Mouse (Mus musculus) heart, adult 2 months (tissue): ENCODE data around the gene Olfr1472. TPM values are rescaled to one million over a fixed set of nuclear protein-coding genes. Genes with fewer than 3 reads are reported as not detected.
"Not testable (repeated sequence)": the region's sequence is repeated elsewhere in the genome, so short reads cannot be mapped to it uniquely, and the experiment has no call there.

Experiments
- DNase-seq, 2 experiments: peaks; one replicate each; pipeline ENCODE4 v3.0.0; 2021
- H3K27ac ChIP-seq: fragments of 200-600 bp; 2 replicates; pipeline ENCODE4 v1.8.1; 2022
- H3K27me3 ChIP-seq: fragments of 200-500 bp; 2 replicates; pipeline ENCODE4 v1.6.1; 2012; ENCODE audit warnings: mild to moderate bottlenecking, low read length, inconsistent platforms, mixed read lengths; ENCODE audit not compliant: control insufficient read depth, insufficient read depth
- H3K36me3 ChIP-seq: fragments of 200-500 bp; 2 replicates; pipeline ENCODE4 v1.6.1; 2012; ENCODE audit warnings: low read length, inconsistent platforms; ENCODE audit not compliant: control insufficient read depth, insufficient read depth
- H3K4me1 ChIP-seq: fragments of 200-500 bp; 2 replicates; pipeline ENCODE4 v1.6.1; 2011; ENCODE audit warnings: low read length; ENCODE audit not compliant: control insufficient read depth, insufficient read depth
- H3K4me3 ChIP-seq: fragments of 200-600 bp; 2 replicates; pipeline ENCODE4 v1.8.1; 2022
- H3K79me2 ChIP-seq: fragments of 200-500 bp; replicated peaks from 2 replicates; pipeline ENCODE4 v1.6.1; 2012; ENCODE audit warnings: mild to moderate bottlenecking, inconsistent platforms, low read length, moderate library complexity, mixed read lengths; ENCODE audit not compliant: control insufficient read depth, insufficient read depth
- H3K9ac ChIP-seq: fragments of 200-500 bp; 2 replicates; pipeline ENCODE4 v1.6.1; 2012; ENCODE audit warnings: low read depth, mild to moderate bottlenecking, control low read depth, inconsistent platforms, low read length, mixed read lengths
- CTCF ChIP-seq: fragments of 200-600 bp; IDR thresholded peaks from 2 replicates; pipeline ENCODE4 v1.8.1; 2022; ENCODE audit warnings: antibody characterized with exemption, mild to moderate bottlenecking, moderate library complexity
- EP300 ChIP-seq: fragments of 200-500 bp; IDR thresholded peaks from 2 replicates; pipeline ENCODE4 v1.6.1; 2011; ENCODE audit warnings: low read depth, low read length, control low read depth; ENCODE audit not compliant: insufficient read depth
- POLR2A ChIP-seq: fragments of 200-500 bp; IDR thresholded peaks from 2 replicates; pipeline ENCODE4 v1.6.1; 2011; ENCODE audit warnings: mild to moderate bottlenecking, low read depth, low read length, control low read depth; ENCODE audit not compliant: insufficient read depth
- WGBS: fragments of 180-500 bp; shearing (Covaris S2); methylation state at CpG from one replicate; pipeline ENCODE4 v1.1.7; 2018; 5-methylcytosine and 5-hydroxymethylcytosine counted together
- intact Hi-C: fragments of 180-260 bp; cut with DNase I; formaldehyde crosslinking; loops from one replicate; pipeline ENCODE4 v1.15.1; 2025
- long read RNA-seq: library from polyadenylated mRNA; stranded (forward); transcript quantifications from one replicate; pipeline ENCODE4 v2.0.0, GENCODE M21; 2021
- polyA plus RNA-seq: library from polyadenylated mRNA; depleted of rRNA; stranded (reverse); fragments of >200 nt; gene quantifications from 2 replicates; pipeline ENCODE4 v1.2.3, GENCODE M21; 2012; rRNA removed
- total RNA-seq, 2 experiments: library from RNA; stranded (reverse); gene quantifications; 2 replicates each; pipeline ENCODE4 v1.2.3; 2021

Gene Olfr1472
- total RNA-seq, result not detected
- not detected in 2 replicates for polyA plus RNA-seq
- long read RNA-seq, result 0 reads

DNA sequence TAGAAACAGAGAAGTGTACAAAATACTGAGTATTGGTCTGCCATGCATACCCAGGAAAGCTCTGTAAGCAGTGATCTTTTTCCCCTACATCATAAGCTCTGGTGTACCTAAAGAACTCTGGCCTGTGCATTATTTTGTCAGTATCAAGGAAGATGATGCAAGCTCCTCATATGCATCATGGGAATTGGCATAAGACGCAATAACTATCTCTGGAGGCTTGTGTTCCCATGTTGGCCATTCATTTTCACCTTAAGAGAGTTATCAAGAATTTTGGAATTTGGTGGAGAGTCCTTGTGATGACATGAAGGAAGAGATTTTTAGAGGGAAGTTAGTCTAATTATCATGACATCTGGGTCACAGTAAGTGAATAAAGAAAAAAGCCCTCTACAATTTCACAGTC, at the start of gene Olfr1472:
TSS of gene Olfr1472 (minus strand) at position 101 of the 400 bp plus-strand sequence.
- Histone ChIP-seq H3K9ac (no peak within 1 kb of the TSS), H3K27me3 (no peaks in the 10 kb centered on the region), H3K4me1 (no peaks in the 10 kb centered on the region), H3K36me3 (no peaks in the 10 kb centered on the region), H3K4me3 (no peak within 1 kb of the TSS), H3K79me2 (no peaks in the 10 kb centered on the region), H3K27ac (no peak within 1 kb of the TSS)
- 38% methylated on average over 1 of the region's 1 CpGs for WGBS
- no peak for TF ChIP-seq EP300
- TF ChIP-seq CTCF, result no peak
- no peak for TF ChIP-seq POLR2A
- DNase-seq, result no peak
- intact Hi-C loops, result no loop called here

DNA sequence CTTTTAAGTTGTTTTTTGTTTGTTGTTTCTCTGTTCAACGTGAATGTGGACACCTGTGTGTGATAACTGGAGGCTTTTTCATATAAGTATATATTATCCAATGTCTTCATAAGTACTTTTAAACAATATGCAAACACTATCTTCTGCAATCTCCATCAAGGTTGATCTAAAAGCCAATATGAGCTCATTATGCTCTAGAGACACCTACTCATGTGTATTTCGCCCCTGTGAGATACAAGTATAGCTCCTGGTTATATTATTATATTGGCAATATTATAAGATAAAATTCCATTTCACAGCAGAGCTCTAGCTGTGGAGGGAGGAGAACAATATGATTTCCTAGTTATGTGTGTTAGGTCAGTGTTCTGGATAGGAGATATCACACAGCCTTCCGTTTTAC, 44.4 kb upstream of the Olfr1472 start, which contains the start of gene Olfr1477:
TSS of gene Olfr1477 (plus strand) at position 301 of the 400 bp plus-strand sequence.
- Histone ChIP-seq H3K27ac (no peak within 1 kb of the TSS), H3K36me3 (no peaks in the 10 kb centered on the region), H3K79me2 (no peaks in the 10 kb centered on the region), H3K9ac (no peak within 1 kb of the TSS), H3K4me3 (no peak within 1 kb of the TSS), H3K4me1 (no peaks in the 10 kb centered on the region), H3K27me3 (no peaks in the 10 kb centered on the region)
- intact Hi-C loops, result no loop called here
- WGBS, result 56% methylated on average over 3 of the region's 3 CpGs
- no peak for DNase-seq
- no peak for TF ChIP-seq POLR2A
- no peak for TF ChIP-seq EP300
- TF ChIP-seq CTCF, result no peak

DNA sequence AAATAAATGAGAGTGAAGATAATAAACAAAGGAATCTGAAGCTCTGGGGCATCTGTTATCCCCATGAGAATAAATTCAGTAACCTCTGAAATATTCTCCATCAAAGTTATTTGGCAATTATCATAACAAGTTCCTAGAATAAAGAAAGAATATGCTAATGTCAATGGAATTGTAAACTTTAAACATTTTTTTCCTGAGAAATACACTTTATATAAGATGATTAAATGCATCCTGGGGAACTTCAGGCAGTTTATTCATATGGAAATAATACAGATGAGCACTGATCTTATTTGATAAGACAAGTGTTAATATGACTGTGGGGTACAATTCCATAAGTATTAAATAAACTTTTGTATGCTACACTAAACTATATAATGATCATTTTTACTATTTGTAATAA, 24.2 kb upstream of the Olfr1472 start, which contains the start of gene Olfr1475:
TSS of gene Olfr1475 (minus strand) at position 101 of the 400 bp plus-strand sequence.
- TF ChIP-seq POLR2A (no peak), CTCF (no peak), EP300 (no peak)
- no peaks in the 10 kb centered on the region for H3K27me3 ChIP-seq

DNA sequence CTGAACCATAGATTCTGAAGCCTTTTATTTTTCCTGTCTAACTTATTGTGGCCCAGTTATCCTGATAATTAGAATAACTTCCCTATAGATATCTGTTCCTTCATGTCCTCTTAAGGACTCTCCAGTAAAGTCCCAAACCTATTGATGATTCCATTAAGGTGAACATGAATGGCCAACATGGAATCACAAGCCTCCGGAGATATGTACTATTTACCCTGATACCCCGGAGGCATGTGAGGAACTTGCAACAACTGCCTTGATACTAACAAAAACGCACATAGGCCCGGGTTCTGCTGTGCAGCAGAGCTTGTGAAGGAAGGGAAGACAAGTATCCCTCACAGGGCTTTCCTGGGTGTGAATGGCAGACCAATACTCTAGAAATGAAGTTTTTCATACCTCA, 13.4 kb upstream of the Olfr1472 start, which contains the start of gene Olfr1474:
TSS of gene Olfr1474 (plus strand) at position 301 of the 400 bp plus-strand sequence.
- H3K4me1 ChIP-seq, intact Hi-C loops, H3K79me2 ChIP-seq, H3K27ac ChIP-seq, H3K36me3 ChIP-seq, DNase-seq, H3K4me3 ChIP-seq, H3K9ac ChIP-seq, H3K27me3 ChIP-seq: not testable (repeated sequence)
- 63% methylated on average over 4 of the region's 4 CpGs for WGBS

More for the DNA sequence above, 24.2 kb upstream of the Olfr1472 start, which contains the start of gene Olfr1475:
- no peaks in the 10 kb centered on the region for H3K36me3 ChIP-seq
- no peak within 1 kb of the TSS for H3K9ac ChIP-seq
- intact Hi-C loops, result no loop called here
- H3K4me3 ChIP-seq, result no peak within 1 kb of the TSS
- no peak for DNase-seq
- no peaks in the 10 kb centered on the region for H3K79me2 ChIP-seq
- no peaks in the 10 kb centered on the region for H3K4me1 ChIP-seq
- no peak within 1 kb of the TSS for H3K27ac ChIP-seq

DNA sequence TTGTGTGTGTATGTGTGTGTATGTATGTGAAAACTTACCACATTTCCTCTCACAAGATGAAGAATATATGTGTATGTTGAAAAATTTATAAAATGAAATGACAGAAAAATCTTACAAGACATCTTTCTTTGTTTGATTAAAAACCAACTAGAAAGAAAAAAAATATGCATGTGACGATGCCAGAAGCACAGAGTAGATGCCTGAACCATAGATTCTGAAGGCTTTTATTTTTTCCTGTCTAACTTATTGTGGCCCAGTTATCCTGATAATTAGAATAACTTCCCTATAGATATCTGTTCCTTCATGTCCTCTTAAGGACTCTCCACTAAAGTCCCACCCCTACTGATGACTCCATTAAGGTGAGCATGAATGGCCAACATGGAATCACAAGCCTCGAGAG, 12.8 kb downstream of the Olfr1472 start, which contains the start of gene Olfr1471:
TSS of gene Olfr1471 (plus strand) at position 301 of the 400 bp plus-strand sequence.
- H3K9ac ChIP-seq, DNase-seq, intact Hi-C loops, H3K27me3 ChIP-seq, H3K27ac ChIP-seq, H3K36me3 ChIP-seq, H3K79me2 ChIP-seq, H3K4me1 ChIP-seq, H3K4me3 ChIP-seq: not testable (repeated sequence)
- 47% methylated on average over 2 of the region's 2 CpGs for WGBS

DNA sequence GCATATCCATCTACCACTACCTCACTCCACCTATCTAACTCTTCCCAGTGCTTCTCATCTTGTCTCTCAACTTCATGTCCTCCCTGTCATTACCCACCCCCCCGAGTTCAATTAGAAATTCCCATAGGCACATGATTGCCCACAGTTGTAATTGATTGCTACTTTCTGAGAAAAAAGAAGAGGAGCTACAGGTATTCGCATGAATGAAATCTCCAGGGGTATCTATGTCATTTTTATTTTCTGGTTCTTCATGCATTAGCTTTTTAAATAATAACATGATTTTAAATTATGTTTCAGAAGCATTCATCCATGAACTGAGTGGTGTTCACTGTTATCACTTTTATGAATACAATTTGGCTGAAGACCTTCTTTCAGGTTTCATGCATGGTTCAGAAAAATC, 48.3 kb downstream of the Olfr1472 start, which contains the start of gene Olfr1469:
TSS of gene Olfr1469 (plus strand) at position 301 of the 400 bp plus-strand sequence.
- WGBS, result 46% methylated on average over 2 of the region's 2 CpGs
- intact Hi-C loops, result no loop called here

More for the DNA sequence above, 48.3 kb downstream of the Olfr1472 start, which contains the start of gene Olfr1469:
- Histone ChIP-seq H3K4me3 (no peak within 1 kb of the TSS), H3K9ac (no peak within 1 kb of the TSS), H3K27me3 (no peaks in the 10 kb centered on the region), H3K27ac (no peak within 1 kb of the TSS), H3K4me1 (no peaks in the 10 kb centered on the region), H3K36me3 (no peaks in the 10 kb centered on the region), H3K79me2 (no peaks in the 10 kb centered on the region)
- no peak for DNase-seq
- no peak for TF ChIP-seq CTCF
- TF ChIP-seq EP300, result no peak
- TF ChIP-seq POLR2A, result no peak

Other genes starting within 250 kb of the Olfr1472 start
- gene Olfr1463, start 224.8 kb downstream of the Olfr1472 start, total RNA-seq, result not detected
- gene Olfr1463, start 224.8 kb downstream of the Olfr1472 start, polyA plus RNA-seq, result not detected in 2 replicates
- gene Olfr1465, start 140.5 kb downstream of the Olfr1472 start, total RNA-seq, result not detected
- gene Olfr1465, start 140.5 kb downstream of the Olfr1472 start, polyA plus RNA-seq, result not detected in 2 replicates
- gene Olfr1466, start 117.2 kb downstream of the Olfr1472 start, total RNA-seq, result not detected
- gene Olfr1466, start 117.2 kb downstream of the Olfr1472 start, polyA plus RNA-seq, result not detected in 2 replicates
- gene Olfr1467, start 93.8 kb downstream of the Olfr1472 start, total RNA-seq, result not detected
- gene Olfr1467, start 93.8 kb downstream of the Olfr1472 start, polyA plus RNA-seq, result not detected in 2 replicates
- gene Olfr1469, start 48.2 kb downstream of the Olfr1472 start, total RNA-seq, result not detected
- not detected in 2 replicates for gene Olfr1469, start 48.2 kb downstream of the Olfr1472 start, polyA plus RNA-seq
- not detected for gene Olfr1471, start 12.7 kb downstream of the Olfr1472 start, total RNA-seq
- gene Olfr1471, start 12.7 kb downstream of the Olfr1472 start, polyA plus RNA-seq, result not detected in 2 replicates
- gene Olfr1474, start 13.5 kb upstream of the Olfr1472 start, total RNA-seq, result not detected
- not detected in 2 replicates for gene Olfr1474, start 13.5 kb upstream of the Olfr1472 start, polyA plus RNA-seq
- not detected for gene Olfr1475, start 24.1 kb upstream of the Olfr1472 start, total RNA-seq
- not detected in 2 replicates for gene Olfr1475, start 24.1 kb upstream of the Olfr1472 start, polyA plus RNA-seq
- not detected for gene Olfr1477, start 44.5 kb upstream of the Olfr1472 start, total RNA-seq
- gene Olfr1477, start 44.5 kb upstream of the Olfr1472 start, polyA plus RNA-seq, result not detected in 2 replicates
- gene Olfr1480, start 71.8 kb upstream of the Olfr1472 start, total RNA-seq, result not detected
- gene Olfr1480, start 71.8 kb upstream of the Olfr1472 start, polyA plus RNA-seq, result not detected in 2 replicates
- gene Olfr1484, start 127.4 kb upstream of the Olfr1472 start, total RNA-seq, result not detected
- gene Olfr1484, start 127.4 kb upstream of the Olfr1472 start, polyA plus RNA-seq, result not detected in 2 replicates
- gene Olfr1487, start 161.3 kb upstream of the Olfr1472 start, total RNA-seq, result not detected
- not detected in 2 replicates for gene Olfr1487, start 161.3 kb upstream of the Olfr1472 start, polyA plus RNA-seq
- not detected for gene Olfr1489, start 175.5 kb upstream of the Olfr1472 start, total RNA-seq
- not detected in 2 replicates for gene Olfr1489, start 175.5 kb upstream of the Olfr1472 start, polyA plus RNA-seq
- not detected for gene Olfr1490, start 195.0 kb upstream of the Olfr1472 start, total RNA-seq
- not detected in 2 replicates for gene Olfr1490, start 195.0 kb upstream of the Olfr1472 start, polyA plus RNA-seq
- not detected for gene Olfr1491, start 241.2 kb upstream of the Olfr1472 start, total RNA-seq
- gene Olfr1491, start 241.2 kb upstream of the Olfr1472 start, polyA plus RNA-seq, result not detected in 2 replicates